Mouse (Mus musculus) cerebellum, postnatal 25 days (tissue): ENCODE data around the gene Skor1.

Source experiments
- DNase-seq, 2 experiments: peaks; one replicate each; pipeline ENCODE4 v3.0.0; 2021; ENCODE audit warnings: mixed read lengths in 2 of 2

Skor1 gene

GRCm38 (mm10) chr9:63147786-63148409 lies 863 bp downstream of the Skor1 start:
- no peak for DNase-seq

- no peak for DNase-seq
Measured at GRCm38 (mm10) chr9:63147296-63147695, 1.5 kb downstream of the Skor1 start.

- DNase-seq: peak in 1 of 2 experiments; percentile 41
Measured at GRCm38 (mm10) chr9:63146856-63147274, 1.9 kb downstream of the Skor1 start.

GRCm38 (mm10) chr9:63146126-63146855 lies 2.5 kb downstream of the Skor1 start:
- DNase-seq: peak in 1 of 2 experiments; percentile 38

- DNase-seq: peak in 1 of 2 experiments; percentile 27
Measured at GRCm38 (mm10) chr9:63145249-63146125, 3.3 kb downstream of the Skor1 start.

- no peak for DNase-seq
Measured at GRCm38 (mm10) chr9:63144502-63145248, 4.1 kb downstream of the Skor1 start.

- DNase-seq: no peak
Measured at GRCm38 (mm10) chr9:63143641-63144501, 4.9 kb downstream of the Skor1 start.

- DNase-seq: no peak
Measured at GRCm38 (mm10) chr9:63143227-63143626, 5.5 kb downstream of the Skor1 start.

- DNase-seq: peak in 1 of 2 experiments; percentile 33
Measured at GRCm38 (mm10) chr9:63142335-63143036, 6.3 kb downstream of the Skor1 start.

GRCm38 (mm10) chr9:63141641-63142334 lies 7.0 kb downstream of the Skor1 start:
- DNase-seq: no peak

GRCm38 (mm10) chr9:63140211-63140610 lies 8.6 kb downstream of the Skor1 start:
- no peak for DNase-seq

- no peak for DNase-seq
Measured at GRCm38 (mm10) chr9:63139661-63140060, 9.1 kb downstream of the Skor1 start.

GRCm38 (mm10) chr9:63138481-63138967 lies 10.2 kb downstream of the Skor1 start:
- peak; percentile 56 to 60 for DNase-seq

- no peak for DNase-seq
Measured at GRCm38 (mm10) chr9:63137615-63137915, 11.2 kb downstream of the Skor1 start.

- DNase-seq: no peak
Measured at GRCm38 (mm10) chr9:63136756-63137614, 11.8 kb downstream of the Skor1 start.

GRCm38 (mm10) chr9:63136241-63136640 lies 12.5 kb downstream of the Skor1 start:
- no peak for DNase-seq

- peak; percentile 72 to 80 for DNase-seq
Measured at GRCm38 (mm10) chr9:63135801-63136200, 13.0 kb downstream of the Skor1 start.

GRCm38 (mm10) chr9:63135356-63135755 lies 13.4 kb downstream of the Skor1 start:
- peak in 1 of 2 experiments; percentile 29 for DNase-seq

GRCm38 (mm10) chr9:63133659-63134058 lies 15.1 kb downstream of the Skor1 start:
- DNase-seq: no peak
